Mouse (Mus musculus): ENCODE data around the gene Trf. TPM values are rescaled to one million over a fixed set of nuclear protein-coding genes. Genes with fewer than 3 reads are reported as not detected.

Trf gene
- polyA plus RNA-seq, 1 experiment from 2014 or later = 161 TPM

- Histone ChIP-seq H3K4me1 (no peaks in the 10 kb centered on the region), H3K36me3 (no peaks in the 10 kb centered on the region), H3K4me2 (no peak overlapping the region), H3K9me3 (replicated peaks) (no peaks in the 10 kb centered on the region), H3K9ac (no peak overlapping the region), H3K27me3 (0 out of 2 replicates have a peak, but pooled peaks cover 3% of the 10 kb centered on the region), H3K27ac (no peak overlapping the region), H3K4me3 (replicated peaks) (no peak overlapping the region)
- no peak for ATAC-seq (replicated peaks; ENCODE audit: low FRiP score)
- WGBS = 76% methylated on average over 2 of the region's 2 CpGs
These were observed 16.6 kb downstream of the Trf start for GRCm38 (mm10) chr9:103213631-103214030.

- no peak for ATAC-seq (replicated peaks; ENCODE audit: low FRiP score)
- peak overlapping the region; percentile 56 for H3K4me2 ChIP-seq
- 0 out of 2 replicates have a peak, but pooled peaks cover 4% of the 10 kb centered on the region for H3K27me3 ChIP-seq
- no peak overlapping the region for H3K27ac ChIP-seq
- H3K9me3 ChIP-seq (replicated peaks) = no peaks in the 10 kb centered on the region
- H3K36me3 ChIP-seq = no peaks in the 10 kb centered on the region
- H3K4me3 ChIP-seq (replicated peaks) = peak overlapping the region; percentile 36
- WGBS = 60% methylated on average over 28 of the region's 28 CpGs
- no peak overlapping the region for H3K9ac ChIP-seq
- H3K4me1 ChIP-seq = 0 out of 2 replicates have a peak, but pooled peaks cover 3% of the 10 kb centered on the region
These were observed 17.4 kb downstream of the Trf start for GRCm38 (mm10) chr9:103212654-103213420.

GRCm38 (mm10) chr9:103208802-103209423 lies 21.3 kb downstream of the Trf start:
- 0 out of 2 replicates have a peak, but pooled peaks cover 4% of the 10 kb centered on the region for H3K27me3 ChIP-seq
- no peak overlapping the region for H3K4me2 ChIP-seq
- WGBS = 61% methylated on average over 6 of the region's 6 CpGs
- no peaks in the 10 kb centered on the region for H3K9me3 ChIP-seq (replicated peaks)
- no peak for ATAC-seq (replicated peaks; ENCODE audit: low FRiP score)
- 0 out of 2 replicates have a peak, but pooled peaks cover 3% of the 10 kb centered on the region for H3K4me1 ChIP-seq
- no peak overlapping the region for H3K27ac ChIP-seq
- H3K36me3 ChIP-seq = no peaks in the 10 kb centered on the region
- no peak overlapping the region for H3K4me3 ChIP-seq (replicated peaks)
- H3K9ac ChIP-seq = no peak overlapping the region

- no peaks in the 10 kb centered on the region for H3K36me3 ChIP-seq
- H3K4me1 ChIP-seq = 0 out of 2 replicates have a peak, but pooled peaks cover 3% of the 10 kb centered on the region
- H3K27ac ChIP-seq = no peak overlapping the region
- WGBS = 9% methylated on average over 16 of the region's 16 CpGs
- H3K9ac ChIP-seq = no peak overlapping the region
- no peaks in the 10 kb centered on the region for H3K9me3 ChIP-seq (replicated peaks)
- peak; percentile 74 for ATAC-seq (replicated peaks; ENCODE audit: low FRiP score)
- H3K4me2 ChIP-seq = peak overlapping the region; percentile 59
- H3K4me3 ChIP-seq (replicated peaks) = peak overlapping the region; percentile 31
- 0 out of 2 replicates have a peak, but pooled peaks cover 4% of the 10 kb centered on the region for H3K27me3 ChIP-seq
These were observed 22.4 kb downstream of the Trf start for GRCm38 (mm10) chr9:103207846-103208245.

GRCm38 (mm10) chr9:103205786-103206185 lies 24.5 kb downstream of the Trf start:
- Histone ChIP-seq H3K4me1 (peaks cover 8% of the 10 kb centered on the region; the same call in 1 of the 2 replicates), H3K9ac (no peak overlapping the region), H3K27me3 (0 out of 2 replicates have a peak, but pooled peaks cover 4% of the 10 kb centered on the region), H3K9me3 (replicated peaks) (no peaks in the 10 kb centered on the region), H3K4me3 (replicated peaks) (no peak overlapping the region), H3K4me2 (no peak overlapping the region), H3K36me3 (no peaks in the 10 kb centered on the region), H3K27ac (no peak overlapping the region)
- WGBS = 93% methylated on average over 5 of the region's 5 CpGs
- no peak for ATAC-seq (replicated peaks; ENCODE audit: low FRiP score)

- Histone ChIP-seq H3K9ac (peak within 1 kb of the TSS; percentile 79), H3K4me1 (peaks cover 5% of the 10 kb centered on the region; the same call in 1 of the 2 replicates), H3K27me3 (no peaks in the 10 kb centered on the region), H3K4me2 (peak within 1 kb of the TSS; percentile 68), H3K27ac (peak within 1 kb of the TSS; percentile 87), H3K9me3 (replicated peaks) (no peaks in the 10 kb centered on the region), H3K4me3 (replicated peaks) (peak within 1 kb of the TSS; percentile 90), H3K36me3 (peaks cover 34% of the 10 kb centered on the region)
- under 1% methylated on average over 45 of the region's 45 CpGs for WGBS
- ATAC-seq (replicated peaks; ENCODE audit: low FRiP score) = peak; percentile 99
These were observed 28.5 kb downstream of the Trf start, which contains the start of gene Srprb for GRCm38 (mm10) chr9:103201561-103202260. Gene Srprb (minus strand): TSS chr9:103202137.

GRCm38 (mm10) chr9:103188416-103188815 lies 41.8 kb downstream of the Trf start:
- no peak overlapping the region for H3K4me2 ChIP-seq
- 96% methylated on average over 4 of the region's 4 CpGs for WGBS
- H3K4me1 ChIP-seq = no peaks in the 10 kb centered on the region
- peaks cover 60% of the 10 kb centered on the region for H3K36me3 ChIP-seq
- H3K9me3 ChIP-seq (replicated peaks) = no peaks in the 10 kb centered on the region
- no peak overlapping the region for H3K4me3 ChIP-seq (replicated peaks)
- ATAC-seq (replicated peaks; ENCODE audit: low FRiP score) = no peak
- H3K9ac ChIP-seq = no peak overlapping the region
- H3K27ac ChIP-seq = no peak overlapping the region
- H3K27me3 ChIP-seq = no peaks in the 10 kb centered on the region

GRCm38 (mm10) chr9:103186747-103187146 lies 43.5 kb downstream of the Trf start:
- Histone ChIP-seq H3K4me1 (no peaks in the 10 kb centered on the region), H3K9ac (no peak overlapping the region), H3K27me3 (no peaks in the 10 kb centered on the region), H3K4me3 (replicated peaks) (no peak overlapping the region), H3K36me3 (peaks cover 43% of the 10 kb centered on the region), H3K4me2 (no peak overlapping the region), H3K9me3 (replicated peaks) (no peaks in the 10 kb centered on the region), H3K27ac (no peak overlapping the region)
- ATAC-seq (replicated peaks; ENCODE audit: low FRiP score) = no peak
- WGBS = 73% methylated on average over 9 of the region's 9 CpGs

GRCm38 (mm10) chr9:103185946-103186345 lies 44.3 kb downstream of the Trf start:
- 89% methylated on average over 8 of the region's 8 CpGs for WGBS
- peaks cover 35% of the 10 kb centered on the region for H3K36me3 ChIP-seq
- no peak overlapping the region for H3K4me3 ChIP-seq (replicated peaks)
- no peak overlapping the region for H3K27ac ChIP-seq
- H3K4me1 ChIP-seq = peaks cover 3% of the 10 kb centered on the region; the same call in 1 of the 2 replicates
- ATAC-seq (replicated peaks; ENCODE audit: low FRiP score) = no peak
- no peak overlapping the region for H3K9ac ChIP-seq
- H3K9me3 ChIP-seq (replicated peaks) = no peaks in the 10 kb centered on the region
- H3K27me3 ChIP-seq = no peaks in the 10 kb centered on the region
- no peak overlapping the region for H3K4me2 ChIP-seq

GRCm38 (mm10) chr9:103184855-103185254 lies 45.4 kb downstream of the Trf start:
- no peak for ATAC-seq (replicated peaks; ENCODE audit: low FRiP score)
- no peak overlapping the region for H3K4me2 ChIP-seq
- peaks cover 13% of the 10 kb centered on the region for H3K4me1 ChIP-seq
- no peak overlapping the region for H3K4me3 ChIP-seq (replicated peaks)
- H3K9me3 ChIP-seq (replicated peaks) = no peaks in the 10 kb centered on the region
- no peak overlapping the region for H3K9ac ChIP-seq
- 66% methylated on average over 4 of the region's 4 CpGs for WGBS
- no peak overlapping the region for H3K27ac ChIP-seq
- no peaks in the 10 kb centered on the region for H3K27me3 ChIP-seq
- H3K36me3 ChIP-seq = peaks cover 24% of the 10 kb centered on the region

GRCm38 (mm10) chr9:103181886-103182285 lies 48.4 kb downstream of the Trf start:
- 87% methylated on average over 8 of the region's 8 CpGs for WGBS
- Histone ChIP-seq H3K27ac (no peak overlapping the region), H3K36me3 (no peaks in the 10 kb centered on the region), H3K4me2 (no peak overlapping the region), H3K9ac (no peak overlapping the region), H3K4me1 (peaks cover 13% of the 10 kb centered on the region), H3K27me3 (no peaks in the 10 kb centered on the region), H3K9me3 (replicated peaks) (no peaks in the 10 kb centered on the region), H3K4me3 (replicated peaks) (no peak overlapping the region)
- ATAC-seq (replicated peaks; ENCODE audit: low FRiP score) = no peak
